Mouse (Mus musculus) midbrain, postnatal 0 days (tissue): ENCODE measurements at regions not wholly inside any gene's neighbourhood (a gene's known extent, or its start where the extent isn't known, plus 50 kb on each side); places are given as distances from the start of the nearest gene placed in this dataset.

Experiments used
- ATAC-seq: fragments of 200-750 bp; cut with Nextera tagmentation; 2 replicates; pipeline ENCODE4 v1.8.0; 2017; ENCODE audit warnings: moderate number of reproducible peaks, mild to moderate bottlenecking, moderate TSS enrichment, moderate library complexity; ENCODE audit not compliant: low FRiP score
- DNase-seq: peaks from one replicate; pipeline ENCODE4 v3.0.0-alpha.2; 2015; ENCODE audit warnings: low spot score
- H3K27ac ChIP-seq: fragments of 300-500 bp; sonication (generic); 2 replicates; pipeline ENCODE4 v1.5.1; 2014; ENCODE audit warnings: low read depth, mild to moderate bottlenecking, low read length, mixed read lengths
- H3K27me3 ChIP-seq: fragments of 300-500 bp; sonication (generic); 2 replicates; pipeline ENCODE4 v1.6.1; 2014; ENCODE audit warnings: low read length, control low read depth, mixed read lengths; ENCODE audit not compliant: insufficient read depth
- H3K36me3 ChIP-seq: fragments of 300-500 bp; sonication (generic); 2 replicates; pipeline ENCODE4 v1.6.1; 2014; ENCODE audit warnings: low read length, control low read depth, mixed read lengths; ENCODE audit not compliant: insufficient read depth
- H3K4me1 ChIP-seq: fragments of 300-500 bp; sonication (generic); 2 replicates; pipeline ENCODE4 v1.6.1; 2014; ENCODE audit warnings: mild to moderate bottlenecking, control low read depth, antibody characterized with exemption, low read length, mixed read lengths; ENCODE audit not compliant: insufficient read depth
- H3K4me2 ChIP-seq: fragments of 300-500 bp; sonication (generic); 2 replicates; pipeline ENCODE4 v1.6.1; 2014; ENCODE audit warnings: low read depth, mild to moderate bottlenecking, low read length, mixed read lengths; ENCODE audit not compliant: poor library complexity, severe bottlenecking
- H3K4me3 ChIP-seq: fragments of 300-500 bp; sonication (generic); 2 replicates; pipeline ENCODE4 v1.5.1; 2014; ENCODE audit warnings: low read depth, mild to moderate bottlenecking, low read length, moderate library complexity
- H3K9ac ChIP-seq: fragments of 300-500 bp; sonication (generic); replicated peaks from 2 replicates; pipeline ENCODE4 v1.6.1; 2014; ENCODE audit warnings: mild to moderate bottlenecking, low read length, moderate library complexity, mixed read lengths; ENCODE audit not compliant: poor library complexity, severe bottlenecking
- H3K9me3 ChIP-seq: fragments of 300-500 bp; sonication (generic); 2 replicates; pipeline ENCODE4 v1.6.1; 2016; ENCODE audit warnings: low read length, control low read depth
- CTCF ChIP-seq: IDR thresholded peaks from 2 replicates; pipeline ENCODE4 v1.5.1; 2016; ENCODE audit warnings: antibody characterized with exemption, mild to moderate bottlenecking
- WGBS: fragments of 180-500 bp; shearing (Covaris S2); extraction: QIAGEN DNeasy Blood & Tissue Kit; methylation state at CpG from one replicate; pipeline ENCODE4 v1.1.7; 2014; 5-methylcytosine and 5-hydroxymethylcytosine counted together

DNA sequence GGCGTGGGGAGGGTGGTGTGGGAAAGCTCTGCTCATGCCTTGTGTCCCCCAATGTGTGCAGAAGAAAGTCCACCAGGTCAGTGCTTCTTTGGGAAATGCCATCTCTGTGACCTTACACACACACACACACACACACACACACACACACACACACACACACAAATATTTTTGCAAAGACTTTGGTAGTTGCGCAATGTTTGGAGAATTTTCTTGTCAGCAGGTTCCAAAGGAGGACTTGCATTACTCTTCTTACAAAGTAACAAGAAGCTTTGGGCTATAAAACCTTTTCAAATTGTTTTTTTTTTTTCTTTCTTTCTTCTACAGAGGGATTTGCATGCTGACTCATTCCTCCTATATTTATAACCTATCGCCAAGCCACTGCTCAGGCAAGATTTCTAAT is 59.1 kb upstream of the Npvf start:
- DNase-seq (no peak), ATAC-seq (no peak)
- Histone ChIP-seq H3K27ac (no peak overlapping the region), H3K4me2 (no peak overlapping the region), H3K4me1 (peaks cover 2% of the 10 kb centered on the region; the same call in 1 of the 2 replicates), H3K36me3 (no peaks in the 10 kb centered on the region), H3K9me3 (no peaks in the 10 kb centered on the region), H3K9ac (no peak overlapping the region), H3K27me3 (no peaks in the 10 kb centered on the region), H3K4me3 (no peak overlapping the region)
- 53% methylated on average over 3 of the region's 3 CpGs for WGBS
- no peak for TF ChIP-seq CTCF

DNA sequence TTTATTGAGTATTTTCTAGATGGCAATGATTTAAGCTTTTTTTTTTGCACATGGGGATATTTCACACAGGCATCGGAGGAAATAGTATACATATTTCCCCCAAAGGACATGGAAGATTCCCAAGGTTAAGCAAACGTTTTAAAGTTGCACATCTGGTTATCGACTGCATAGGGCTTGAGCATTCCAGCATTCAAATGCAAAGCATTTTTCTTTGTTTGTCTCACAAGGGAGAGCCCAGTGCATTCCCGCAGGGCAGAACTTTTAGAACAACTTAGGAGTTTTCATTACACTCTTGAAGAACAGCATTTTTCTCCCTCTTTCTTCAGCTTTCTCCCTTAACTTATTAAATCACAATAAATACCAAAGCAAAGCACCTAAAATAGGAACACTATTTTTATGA is 64.4 kb upstream of the Npvf start:
- WGBS = 14% methylated on average over 4 of the region's 4 CpGs
- no peaks in the 10 kb centered on the region for H3K36me3 ChIP-seq
- no peaks in the 10 kb centered on the region for H3K4me1 ChIP-seq
- H3K27ac ChIP-seq = no peak overlapping the region
- no peak overlapping the region for H3K4me3 ChIP-seq
- no peak overlapping the region for H3K4me2 ChIP-seq
- ATAC-seq (no peak), DNase-seq (no peak)
- H3K9me3 ChIP-seq = no peaks in the 10 kb centered on the region
- H3K9ac ChIP-seq = no peak overlapping the region
- H3K27me3 ChIP-seq = no peaks in the 10 kb centered on the region
- TF ChIP-seq CTCF = no peak

DNA sequence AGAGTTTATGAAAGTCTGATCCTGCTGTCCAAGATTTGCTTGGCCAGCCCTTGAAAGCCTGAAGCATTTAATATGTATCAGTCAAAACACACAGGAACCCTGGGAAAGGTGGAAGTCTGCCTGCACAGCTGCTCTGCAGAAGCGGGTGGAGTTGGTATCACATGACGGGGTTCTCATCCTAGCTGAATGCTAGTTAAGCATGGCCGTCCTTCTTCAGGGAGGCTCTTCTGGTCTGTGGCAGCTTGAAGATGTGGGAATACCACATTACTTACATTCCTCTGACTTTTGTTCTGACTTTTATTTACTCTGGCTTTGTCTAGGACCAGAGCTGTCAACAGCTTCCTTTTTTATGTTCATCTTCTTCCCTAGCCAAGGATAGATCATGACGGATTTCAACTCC is 66.1 kb upstream of the Npvf start:
- Histone ChIP-seq H3K36me3 (no peaks in the 10 kb centered on the region), H3K9ac (no peak overlapping the region), H3K27ac (no peak overlapping the region), H3K4me3 (no peak overlapping the region), H3K9me3 (no peaks in the 10 kb centered on the region), H3K4me2 (no peak overlapping the region), H3K27me3 (no peaks in the 10 kb centered on the region), H3K4me1 (no peaks in the 10 kb centered on the region)
- DNase-seq (no peak), ATAC-seq (no peak)
- no peak for TF ChIP-seq CTCF
- WGBS = 84% methylated on average over 4 of the region's 4 CpGs

DNA sequence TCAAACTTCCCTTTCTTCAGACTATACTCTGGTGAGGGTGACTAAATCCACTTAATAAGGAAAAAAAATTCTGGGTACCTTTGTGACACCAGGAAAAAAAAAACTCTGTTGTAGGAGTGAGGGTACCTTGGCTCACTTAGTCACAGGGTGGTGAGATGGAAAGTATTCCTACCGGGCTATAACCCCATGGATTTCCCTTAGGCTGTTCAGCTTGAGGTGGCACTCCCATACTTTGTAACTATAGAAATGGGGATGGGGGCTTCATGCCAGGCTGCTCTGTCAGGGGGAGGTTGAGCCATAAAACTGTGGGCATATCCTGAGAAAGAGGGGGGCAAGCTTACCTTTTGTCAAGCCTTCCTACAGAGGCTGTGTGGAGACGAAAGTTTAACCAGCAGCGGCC is 71.4 kb upstream of the Npvf start:
- H3K9me3 ChIP-seq = no peaks in the 10 kb centered on the region
- H3K27ac ChIP-seq = no peak overlapping the region
- no peak for ATAC-seq
- TF ChIP-seq CTCF = no peak
- no peaks in the 10 kb centered on the region for H3K27me3 ChIP-seq
- no peaks in the 10 kb centered on the region for H3K36me3 ChIP-seq
- H3K4me3 ChIP-seq = no peak overlapping the region
- no peak overlapping the region for H3K4me2 ChIP-seq
- H3K4me1 ChIP-seq = no peaks in the 10 kb centered on the region
- no peak for DNase-seq
- 86% methylated on average over 3 of the region's 3 CpGs for WGBS
- no peak overlapping the region for H3K9ac ChIP-seq

DNA sequence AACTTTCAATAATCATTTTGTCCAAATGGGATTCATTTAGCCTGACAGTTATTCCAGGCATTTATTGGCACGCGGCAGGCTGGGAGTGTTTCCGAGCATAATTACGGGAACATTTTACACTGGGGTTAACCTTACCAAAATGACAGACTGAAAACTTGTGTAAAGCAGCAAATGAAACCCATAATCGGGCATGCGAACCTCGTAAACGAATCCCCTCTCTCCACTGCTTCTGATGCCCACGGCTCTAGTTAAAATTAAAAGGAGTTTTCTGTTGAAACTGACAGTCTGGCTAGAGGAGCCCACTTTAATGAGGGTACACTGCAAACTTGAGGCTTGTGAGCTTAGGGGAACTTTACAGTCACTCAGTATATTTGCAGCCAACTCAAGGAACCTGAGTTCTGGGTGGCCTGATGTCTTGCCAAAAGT is 71.9 kb upstream of the Npvf start:
- no peak overlapping the region for H3K4me2 ChIP-seq
- H3K27me3 ChIP-seq = no peaks in the 10 kb centered on the region
- H3K9me3 ChIP-seq = no peaks in the 10 kb centered on the region
- H3K27ac ChIP-seq = no peak overlapping the region
- DNase-seq (peak; percentile 22), ATAC-seq (no peak)
- WGBS = 77% methylated on average over 9 of the region's 9 CpGs
- TF ChIP-seq CTCF = no peak
- H3K4me1 ChIP-seq = no peaks in the 10 kb centered on the region
- H3K4me3 ChIP-seq = no peak overlapping the region
- H3K9ac ChIP-seq = no peak overlapping the region
- H3K36me3 ChIP-seq = no peaks in the 10 kb centered on the region

DNA sequence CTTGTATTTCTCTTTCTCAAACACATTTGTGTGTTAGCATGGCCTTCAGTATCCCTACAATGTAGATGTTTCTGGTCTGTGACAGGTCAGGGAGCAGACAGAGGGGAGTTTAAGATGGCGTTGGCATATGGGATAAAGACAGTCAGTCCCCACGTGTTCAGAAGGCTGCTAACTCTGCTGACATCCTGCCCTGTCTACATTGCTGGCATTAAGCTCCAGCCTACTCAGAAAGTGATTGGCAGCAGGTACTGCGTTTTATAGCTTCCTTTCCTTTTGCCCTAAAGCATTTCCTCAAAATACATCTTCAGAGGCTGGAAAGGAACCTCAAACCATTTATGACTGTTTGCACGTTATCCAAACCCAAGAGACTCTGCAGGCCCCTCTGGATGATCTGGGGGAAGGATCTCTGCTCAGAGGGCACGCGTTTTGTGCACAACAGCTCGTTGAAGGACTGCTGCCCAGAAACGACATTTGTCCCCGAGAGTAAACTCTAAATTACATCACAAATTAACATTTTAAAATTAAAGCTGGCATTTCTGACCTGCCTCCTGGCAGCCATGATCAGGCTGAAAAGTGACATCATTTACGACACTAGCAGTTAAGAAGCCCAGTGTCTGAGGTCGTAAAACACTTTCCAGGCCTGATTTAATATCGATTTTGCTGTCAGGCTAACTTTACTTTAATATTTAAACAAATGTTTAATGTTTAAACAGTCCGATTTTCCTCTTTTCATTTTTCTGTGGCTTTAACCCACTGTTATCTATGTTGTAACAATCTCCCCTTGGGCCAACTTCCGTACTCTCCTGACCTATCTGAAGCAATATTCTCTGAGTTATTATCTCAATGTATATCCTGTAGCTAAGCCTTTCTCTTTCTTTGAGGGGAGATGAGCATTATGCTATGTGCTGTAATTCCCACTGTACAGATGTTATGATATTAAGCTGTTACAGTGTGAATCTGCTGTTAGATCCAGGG is 76.8 kb upstream of the Npvf start:
- Histone ChIP-seq H3K36me3 (no peaks in the 10 kb centered on the region), H3K27me3 (no peaks in the 10 kb centered on the region), H3K4me3 (no peak overlapping the region), H3K9ac (no peak overlapping the region), H3K4me2 (no peak overlapping the region), H3K27ac (no peak overlapping the region; the same call in 1 of the 2 replicates), H3K4me1 (no peaks in the 10 kb centered on the region), H3K9me3 (no peaks in the 10 kb centered on the region)
- ATAC-seq = no peak
- TF ChIP-seq CTCF = no peak
- no peak for DNase-seq
- 53% methylated on average over 14 of the region's 14 CpGs for WGBS
